Comparison of ENCODE assay signal across 8 mouse cellular contexts in the genomic region with DNA sequence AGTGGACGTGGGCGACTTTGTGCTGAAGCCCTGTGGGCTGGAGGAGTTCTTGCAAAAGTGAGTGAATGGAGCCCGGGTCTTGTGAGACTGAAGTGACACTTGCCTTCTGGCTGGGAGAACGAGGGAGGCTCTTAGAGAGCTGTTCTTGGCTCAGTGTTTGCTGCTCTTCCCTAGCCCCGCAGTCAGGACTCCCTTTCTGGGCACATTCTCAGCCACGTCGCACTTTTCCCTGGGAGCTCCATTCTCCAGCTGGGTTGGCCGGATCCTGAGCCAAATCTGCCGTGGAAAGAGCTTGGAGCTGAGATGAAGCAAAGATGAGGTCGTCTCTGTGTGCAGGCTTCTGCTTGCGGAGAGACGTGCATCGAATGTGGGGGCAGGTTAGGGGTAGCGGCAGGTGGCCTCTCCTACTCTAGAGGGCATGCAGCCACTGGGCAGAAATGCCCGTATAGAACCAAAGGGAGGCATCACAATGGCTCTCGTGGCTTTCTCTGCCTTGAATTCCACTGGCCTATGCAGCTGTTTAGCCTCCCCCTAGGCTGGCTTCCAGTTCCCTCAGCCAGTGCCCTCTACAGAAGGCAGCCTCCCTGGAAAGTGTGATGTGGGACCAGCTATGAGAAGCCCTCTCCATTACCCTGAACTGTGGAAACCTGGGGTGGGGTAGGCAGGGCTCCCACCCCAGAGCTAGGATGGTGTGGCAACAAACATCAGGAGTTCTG. TPM values are rescaled to one million over a fixed set of nuclear protein-coding genes. Genes with fewer than 3 reads are reported as not detected.
DNase-seq lines count a peak whose midpoint lies in the region; TF ChIP-seq lines count a peak whose summit lies in the region.

No protein-coding gene starts in this region.

- no peaks in the 10 kb centered on the region for H3K36me3 ChIP-seq in thymus, adult 2 months (ENCODE audit: control insufficient read depth, insufficient read depth, low read length)

- no peak overlapping the region for H3K4me3 ChIP-seq in thymus, adult 2 months (ENCODE audit: control insufficient read depth, insufficient read depth, low read length)

- 85% methylated on average over 16 of the region's 16 CpGs for WGBS in thymus, adult 2 months

- no peak for TF ChIP-seq CTCF in thymus, adult 2 months (IDR thresholded peaks at IDR 0.05; ENCODE audit: borderline replicate concordance, control insufficient read depth, extremely low read depth, insufficient read depth, low read length, poor library complexity)

- no peaks in the 10 kb centered on the region for H3K27me3 ChIP-seq in thymus, adult 2 months (ENCODE audit: control insufficient read depth, insufficient read depth, low read length)

- peaks cover 37% of the 10 kb centered on the region for H3K4me1 ChIP-seq in thymus, adult 2 months (replicated peaks; ENCODE audit: control insufficient read depth, insufficient read depth, low read length)

- peak; percentile 59 to 66 for DNase-seq in left cerebral cortex, adult 18-20 months (ENCODE audit: low spot score in 2 of 2)
- no peak for DNase-seq in left cerebral cortex, adult 11 months (ENCODE audit: low spot score)
- DNase-seq in cerebellum, postnatal 36 days = peak; percentile 35 to 39
- DNase-seq in gastrocnemius, postnatal 10 days = peak; percentile 73
- DNase-seq in layer of hippocampus, postnatal 10 days (ENCODE audit: low spot score in 2 of 2) = peak; percentile 48 to 59
- DNase-seq in right cerebral cortex, postnatal 4 days = peak; percentile 55
- DNase-seq in thymus, adult 2 months = no peak
- DNase-seq in spleen, postnatal 4 days (ENCODE audit: low spot score in 2 of 2) = no peak

- H3K27ac ChIP-seq in thymus, adult 2 months (ENCODE audit: control insufficient read depth, insufficient read depth, low read length) = no peak overlapping the region

- TF ChIP-seq POLR2A in thymus, adult 2 months (IDR thresholded peaks at IDR 0.05; ENCODE audit: control insufficient read depth, extremely low read depth, insufficient read depth, low read length, poor library complexity) = no peak

RNA-seq across cellular contexts. Expression of a gene that starts 26.4 kb away (rescaled TPM):
- total RNA-seq in left cerebral cortex, adult 18-20 months (2021) = 10 to 100 TPM; 14.6 to 15.2 TPM
- total RNA-seq in gastrocnemius, postnatal 10 days (2021) = 10 to 100 TPM; 29.9 to 38.2 TPM
- 10 to 100 TPM; 27.1 to 28.0 TPM for total RNA-seq in layer of hippocampus, postnatal 10 days (2021)
- 9.5 and 12.1 TPM in 2 replicates for polyA plus RNA-seq in thymus, adult 2 months (2012; rRNA removed)

RNA-seq across cellular contexts. Expression of a gene that starts 41.5 kb away (rescaled TPM):
- 10 to 100 TPM; 76.8 to 77.9 TPM for total RNA-seq in left cerebral cortex, adult 18-20 months (2021)
- 10 to 100 TPM; 35.8 to 48.4 TPM for total RNA-seq in gastrocnemius, postnatal 10 days (2021)
- 10 to 100 TPM; 93.0 to 99.9 TPM for total RNA-seq in layer of hippocampus, postnatal 10 days (2021)
- polyA plus RNA-seq in thymus, adult 2 months (2012; rRNA removed) = 127 and 147 TPM in 2 replicates

RNA-seq across cellular contexts. Expression of a gene that starts 59.1 kb away (rescaled TPM):
- total RNA-seq in left cerebral cortex, adult 18-20 months (2021) = 10 to 100 TPM; 44.6 to 49.3 TPM
- 10 to 100 TPM; 28.6 to 36.3 TPM for total RNA-seq in gastrocnemius, postnatal 10 days (2021)
- total RNA-seq in layer of hippocampus, postnatal 10 days (2021) = 10 to 100 TPM; 44.5 to 45.0 TPM
- polyA plus RNA-seq in thymus, adult 2 months (2012; rRNA removed) = 45.8 and 55.0 TPM in 2 replicates

Comparison
In these comparisons a context has a peak if more than half of its experiments do, and no peak if none do; other contexts are left out.
1. DNase-seq: peak in left cerebral cortex, adult 18-20 months (2 of 2), cerebellum, postnatal 36 days (2 of 2), gastrocnemius, postnatal 10 days (single experiment), layer of hippocampus, postnatal 10 days (2 of 2) and right cerebral cortex, postnatal 4 days (single experiment); none in left cerebral cortex, adult 11 months (single experiment), thymus, adult 2 months (single experiment) and spleen, postnatal 4 days (0 of 2).